Mouse (Mus musculus): ENCODE measurements around the gene Adnp. TPM values are rescaled to one million over a fixed set of nuclear protein-coding genes. Genes with fewer than 3 reads are reported as not detected.
A peak's percentile ranks its signal among the peaks of the same experiment; 100 is the strongest.

Adnp gene
- polyA plus RNA-seq, 1 experiment from 2014 or later = 7.9 TPM

- ATAC-seq (ENCODE audit: low FRiP score) = no peak
- H3K27ac ChIP-seq (replicated peaks) = no peak overlapping the region
- H3K36me3 ChIP-seq = peaks cover 17% of the 10 kb centered on the region
- H3K9me3 ChIP-seq (replicated peaks) = no peaks in the 10 kb centered on the region
- peak overlapping the region; percentile 95; the same call in 1 of the 2 replicates for H3K9ac ChIP-seq (replicated peaks)
- H3K4me2 ChIP-seq = peak overlapping the region; percentile 73
- H3K27me3 ChIP-seq (replicated peaks) = no peaks in the 10 kb centered on the region
- WGBS = 81% methylated on average over 8 of the region's 8 CpGs
- peak overlapping the region; percentile 95 for H3K4me3 ChIP-seq (replicated peaks)
- H3K4me1 ChIP-seq = peaks cover 55% of the 10 kb centered on the region
These were observed 2.4 kb downstream of the Adnp start for GRCm38 (mm10) chr2:168204476-168204999.

GRCm38 (mm10) chr2:168200014-168200691 is 6.8 kb downstream of the Adnp start:
- Histone ChIP-seq H3K9me3 (replicated peaks) (no peaks in the 10 kb centered on the region), H3K36me3 (peaks cover 4% of the 10 kb centered on the region), H3K27me3 (replicated peaks) (no peaks in the 10 kb centered on the region), H3K4me3 (replicated peaks) (no peak overlapping the region), H3K27ac (replicated peaks) (no peak overlapping the region), H3K4me1 (peaks cover 83% of the 10 kb centered on the region), H3K4me2 (no peak overlapping the region), H3K9ac (replicated peaks) (no peak overlapping the region)
- 82% methylated on average over 5 of the region's 5 CpGs for WGBS
- ATAC-seq (ENCODE audit: low FRiP score) = no peak

GRCm38 (mm10) chr2:168199476-168199875 is 7.4 kb downstream of the Adnp start:
- peaks cover 80% of the 10 kb centered on the region for H3K4me1 ChIP-seq
- no peak overlapping the region for H3K4me2 ChIP-seq
- H3K27ac ChIP-seq (replicated peaks) = no peak overlapping the region
- no peak for ATAC-seq (ENCODE audit: low FRiP score)
- no peaks in the 10 kb centered on the region for H3K9me3 ChIP-seq (replicated peaks)
- 85% methylated on average over 4 of the region's 4 CpGs for WGBS
- H3K4me3 ChIP-seq (replicated peaks) = no peak overlapping the region
- no peak overlapping the region for H3K9ac ChIP-seq (replicated peaks)
- H3K27me3 ChIP-seq (replicated peaks) = no peaks in the 10 kb centered on the region
- H3K36me3 ChIP-seq = peaks cover 4% of the 10 kb centered on the region

- H3K4me3 ChIP-seq (replicated peaks) = no peak overlapping the region
- peaks cover 79% of the 10 kb centered on the region for H3K4me1 ChIP-seq
- H3K27me3 ChIP-seq (replicated peaks) = no peaks in the 10 kb centered on the region
- H3K4me2 ChIP-seq = no peak overlapping the region
- ATAC-seq (ENCODE audit: low FRiP score) = no peak
- no peaks in the 10 kb centered on the region for H3K9me3 ChIP-seq (replicated peaks)
- 72% methylated on average over 1 of the region's 1 CpGs for WGBS
- H3K9ac ChIP-seq (replicated peaks) = no peak overlapping the region
- no peak overlapping the region for H3K27ac ChIP-seq (replicated peaks)
- H3K36me3 ChIP-seq = peaks cover 2% of the 10 kb centered on the region
These were observed 8.5 kb downstream of the Adnp start for GRCm38 (mm10) chr2:168198421-168198820.

- H3K4me1 ChIP-seq = peaks cover 74% of the 10 kb centered on the region
- WGBS = 17% methylated on average over 2 of the region's 2 CpGs
- ATAC-seq (ENCODE audit: low FRiP score) = no peak
These were observed 11.2 kb downstream of the Adnp start for GRCm38 (mm10) chr2:168195721-168196120.

GRCm38 (mm10) chr2:168193685-168194084 is 13.2 kb downstream of the Adnp start:
- no peaks in the 10 kb centered on the region for H3K27me3 ChIP-seq (replicated peaks)
- no peak overlapping the region for H3K4me2 ChIP-seq
- H3K9ac ChIP-seq (replicated peaks) = no peak overlapping the region
- peaks cover 71% of the 10 kb centered on the region for H3K4me1 ChIP-seq
- H3K9me3 ChIP-seq (replicated peaks) = no peaks in the 10 kb centered on the region
- H3K4me3 ChIP-seq (replicated peaks) = no peak overlapping the region
- H3K27ac ChIP-seq (replicated peaks) = no peak overlapping the region
- ATAC-seq (ENCODE audit: low FRiP score) = no peak
- 0 out of 2 replicates have a peak, but pooled peaks cover 2% of the 10 kb centered on the region for H3K36me3 ChIP-seq
- WGBS = 81% methylated on average over 2 of the region's 2 CpGs

More at GRCm38 (mm10) chr2:168195721-168196120, 11.2 kb downstream of the Adnp start:
- Histone ChIP-seq H3K36me3 (no peaks in the 10 kb centered on the region), H3K27me3 (replicated peaks) (no peaks in the 10 kb centered on the region), H3K9ac (replicated peaks) (no peak overlapping the region), H3K27ac (replicated peaks) (no peak overlapping the region), H3K9me3 (replicated peaks) (no peaks in the 10 kb centered on the region), H3K4me2 (no peak overlapping the region), H3K4me3 (replicated peaks) (no peak overlapping the region)

GRCm38 (mm10) chr2:168191856-168192255 is 15.1 kb downstream of the Adnp start:
- H3K9me3 ChIP-seq (replicated peaks) = no peaks in the 10 kb centered on the region
- H3K9ac ChIP-seq (replicated peaks) = no peak overlapping the region
- no peak overlapping the region for H3K4me2 ChIP-seq
- ATAC-seq (ENCODE audit: low FRiP score) = no peak
- H3K27ac ChIP-seq (replicated peaks) = no peak overlapping the region
- H3K36me3 ChIP-seq = peaks cover 10% of the 10 kb centered on the region
- WGBS = 93% methylated on average over 2 of the region's 2 CpGs
- no peak overlapping the region for H3K4me3 ChIP-seq (replicated peaks)
- H3K27me3 ChIP-seq (replicated peaks) = no peaks in the 10 kb centered on the region
- H3K4me1 ChIP-seq = peaks cover 57% of the 10 kb centered on the region

GRCm38 (mm10) chr2:168175946-168176345 is 31.0 kb downstream of the Adnp start:
- no peak overlapping the region for H3K4me3 ChIP-seq (replicated peaks)
- H3K9me3 ChIP-seq (replicated peaks) = no peaks in the 10 kb centered on the region
- no peak overlapping the region for H3K27ac ChIP-seq (replicated peaks)
- no peaks in the 10 kb centered on the region for H3K4me1 ChIP-seq
- no peak overlapping the region for H3K9ac ChIP-seq (replicated peaks)
- no peak for ATAC-seq (ENCODE audit: low FRiP score)
- no peaks in the 10 kb centered on the region for H3K27me3 ChIP-seq (replicated peaks)
- WGBS = 42% methylated on average over 7 of the region's 7 CpGs
- H3K36me3 ChIP-seq = peaks cover 18% of the 10 kb centered on the region; the same call in 1 of the 2 replicates
- no peak overlapping the region for H3K4me2 ChIP-seq

GRCm38 (mm10) chr2:168170167-168170685 is 36.7 kb downstream of the Adnp start:
- 14% methylated on average over 13 of the region's 13 CpGs for WGBS
- no peak overlapping the region for H3K9ac ChIP-seq (replicated peaks)
- no peak overlapping the region for H3K27ac ChIP-seq (replicated peaks)
- 0 out of 2 replicates have a peak, but pooled peaks cover 3% of the 10 kb centered on the region for H3K36me3 ChIP-seq
- peaks cover 20% of the 10 kb centered on the region for H3K4me1 ChIP-seq
- H3K27me3 ChIP-seq (replicated peaks) = no peaks in the 10 kb centered on the region
- no peaks in the 10 kb centered on the region for H3K9me3 ChIP-seq (replicated peaks)
- no peak for ATAC-seq (ENCODE audit: low FRiP score)
- H3K4me2 ChIP-seq = peak overlapping the region; percentile 26
- H3K4me3 ChIP-seq (replicated peaks) = no peak overlapping the region

- H3K4me1 ChIP-seq = peaks cover 20% of the 10 kb centered on the region
- H3K9ac ChIP-seq (replicated peaks) = no peak overlapping the region
- no peak overlapping the region for H3K4me3 ChIP-seq (replicated peaks)
- peak overlapping the region; percentile 26 for H3K4me2 ChIP-seq
- 5% methylated on average over 9 of the region's 9 CpGs for WGBS
- no peak for ATAC-seq (ENCODE audit: low FRiP score)
- no peak overlapping the region for H3K27ac ChIP-seq (replicated peaks)
- H3K27me3 ChIP-seq (replicated peaks) = no peaks in the 10 kb centered on the region
- H3K9me3 ChIP-seq (replicated peaks) = no peaks in the 10 kb centered on the region
- no peaks in the 10 kb centered on the region for H3K36me3 ChIP-seq
These were observed 37.2 kb downstream of the Adnp start for GRCm38 (mm10) chr2:168169800-168170113.

- H3K4me1 ChIP-seq = peaks cover 20% of the 10 kb centered on the region
- H3K9ac ChIP-seq (replicated peaks) = no peak overlapping the region
- H3K9me3 ChIP-seq (replicated peaks) = no peaks in the 10 kb centered on the region
- no peak for ATAC-seq (ENCODE audit: low FRiP score)
- H3K27ac ChIP-seq (replicated peaks) = no peak overlapping the region
- no peak overlapping the region for H3K4me3 ChIP-seq (replicated peaks)
- no peaks in the 10 kb centered on the region for H3K36me3 ChIP-seq
- WGBS = 49% methylated on average over 9 of the region's 9 CpGs
- H3K27me3 ChIP-seq (replicated peaks) = no peaks in the 10 kb centered on the region
- no peak overlapping the region for H3K4me2 ChIP-seq
These were observed 37.8 kb downstream of the Adnp start for GRCm38 (mm10) chr2:168168892-168169799.

Data from neural tube, embryonic 15.5 days (tissue).